Mouse (Mus musculus) kidney, adult 2 months (tissue): ENCODE results near the gene Gm11084.

Experiments
- CTCF ChIP-seq: fragments of 200-500 bp; conservative IDR thresholded peaks from 2 replicates; pipeline ENCODE4 v1.5.1; 2011; ENCODE audit warnings: low read depth, mild to moderate bottlenecking, control low read depth, low read length, moderate library complexity, mixed read lengths; ENCODE audit not compliant: insufficient read depth, insufficient read length
- POLR2A ChIP-seq: fragments of 200-500 bp; IDR thresholded peaks from one replicate; pipeline ENCODE4 v1.6.1; 2011; ENCODE audit warnings: low read depth, low read length, control low read depth

DNA sequence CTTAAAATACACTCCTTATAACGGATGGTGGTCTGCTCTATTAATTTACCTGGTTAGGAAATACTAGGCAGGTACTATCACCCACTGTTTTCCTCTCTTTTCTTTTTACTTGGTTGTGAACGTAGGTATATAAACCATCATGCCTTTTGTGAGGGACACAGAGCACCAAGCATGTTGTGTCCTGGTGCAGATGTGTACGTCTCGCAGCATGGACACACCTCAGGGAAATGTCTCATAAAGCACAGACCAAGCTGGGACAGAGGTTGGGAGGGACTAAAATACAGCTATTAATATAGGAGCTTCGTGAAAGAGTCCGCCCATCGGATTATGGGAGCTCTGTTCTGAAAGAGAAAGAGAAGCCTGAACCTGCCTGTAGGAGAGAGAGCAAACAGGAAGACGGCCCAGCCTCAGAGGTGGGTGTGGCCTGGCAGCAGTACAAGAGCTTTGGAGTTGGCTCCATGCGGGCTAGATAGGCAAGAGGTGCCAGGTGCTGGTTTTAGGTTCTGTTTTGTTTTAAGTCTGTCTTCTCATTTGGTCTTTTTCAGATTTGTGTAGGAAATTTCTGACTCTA is 10.4 kb upstream of the Gm11084 start:
- TF ChIP-seq CTCF: 0 out of 2 replicates have a peak, but pooled peaks have one; percentile 7
- no peak for TF ChIP-seq POLR2A
